Mouse (Mus musculus): Measurements from ENCODE around the gene Hkdc1. TPM values are rescaled to one million over a fixed set of nuclear protein-coding genes. Genes with fewer than 3 reads are reported as not detected.

Gene Hkdc1
- polyA plus RNA-seq, 1 experiment from 2014 or later = 0.24 TPM

- no peak overlapping the region for H3K4me2 ChIP-seq (replicated peaks)
- H3K27ac ChIP-seq (replicated peaks) = no peak overlapping the region
- ATAC-seq (replicated peaks) = no peak
- peaks cover 23% of the 10 kb centered on the region for H3K4me1 ChIP-seq
- H3K27me3 ChIP-seq = no peaks in the 10 kb centered on the region
- no peak overlapping the region for H3K4me3 ChIP-seq
- H3K9ac ChIP-seq (replicated peaks) = no peak overlapping the region
- no peaks in the 10 kb centered on the region for H3K36me3 ChIP-seq
- no peaks in the 10 kb centered on the region for H3K9me3 ChIP-seq
- WGBS = 18% methylated on average over 6 of the region's 6 CpGs
Observed at GRCm38 (mm10) chr10:62335423-62335776, 86.9 kb downstream of the Hkdc1 start.

GRCm38 (mm10) chr10:62334686-62335422 lies 87.4 kb downstream of the Hkdc1 start:
- Histone ChIP-seq H3K4me2 (replicated peaks) (no peak overlapping the region), H3K9me3 (no peaks in the 10 kb centered on the region), H3K9ac (replicated peaks) (no peak overlapping the region), H3K27me3 (no peaks in the 10 kb centered on the region), H3K4me3 (no peak overlapping the region), H3K4me1 (peaks cover 23% of the 10 kb centered on the region), H3K27ac (replicated peaks) (no peak overlapping the region), H3K36me3 (no peaks in the 10 kb centered on the region)
- ATAC-seq (replicated peaks) = no peak
- WGBS = 34% methylated on average over 20 of the region's 20 CpGs

GRCm38 (mm10) chr10:62333269-62333668 lies 89.0 kb downstream of the Hkdc1 start:
- Histone ChIP-seq H3K27ac (replicated peaks) (no peak overlapping the region), H3K27me3 (no peaks in the 10 kb centered on the region), H3K9ac (replicated peaks) (no peak overlapping the region), H3K4me3 (no peak overlapping the region), H3K36me3 (no peaks in the 10 kb centered on the region), H3K4me1 (peaks cover 10% of the 10 kb centered on the region), H3K9me3 (no peaks in the 10 kb centered on the region), H3K4me2 (replicated peaks) (no peak overlapping the region)
- WGBS = 71% methylated on average over 14 of the region's 14 CpGs
- ATAC-seq (replicated peaks) = no peak

Other genes with a start within 250 kb of the Hkdc1 start
- gene Tspan15, start 191.2 kb downstream of the Hkdc1 start, polyA plus RNA-seq (2015; fragmentation: Nextera tagmentation; extraction: Ambion mirVana) = 14.4 and 17.0 TPM in 2 replicates
- gene Tacr2, start 170.1 kb downstream of the Hkdc1 start, polyA plus RNA-seq (2015; fragmentation: Nextera tagmentation; extraction: Ambion mirVana) = not detected in 2 replicates
- gene Hk1, start 42.6 kb downstream of the Hkdc1 start, polyA plus RNA-seq (2015; fragmentation: Nextera tagmentation; extraction: Ambion mirVana) = 78.9 and 86.2 TPM in 2 replicates
- 1.0 and 1.1 TPM in 2 replicates for gene 4930507D05Rik, start 27.0 kb upstream of the Hkdc1 start, polyA plus RNA-seq (2015; fragmentation: Nextera tagmentation; extraction: Ambion mirVana)
- 21.3 and 23.5 TPM in 2 replicates for gene Supv3l1, start 27.2 kb upstream of the Hkdc1 start, polyA plus RNA-seq (2015; fragmentation: Nextera tagmentation; extraction: Ambion mirVana)
- 76.1 and 78.8 TPM in 2 replicates for gene Vps26a, start 64.3 kb upstream of the Hkdc1 start, polyA plus RNA-seq (2015; fragmentation: Nextera tagmentation; extraction: Ambion mirVana)
- 5.5 and 6.4 TPM in 2 replicates for gene Srgn, start 105.0 kb upstream of the Hkdc1 start, polyA plus RNA-seq (2015; fragmentation: Nextera tagmentation; extraction: Ambion mirVana)
- gene Kif1bp, start 156.0 kb upstream of the Hkdc1 start, polyA plus RNA-seq (2015; fragmentation: Nextera tagmentation; extraction: Ambion mirVana) = 69.3 and 76.0 TPM in 2 replicates
- gene Ddx21, start 179.8 kb upstream of the Hkdc1 start, polyA plus RNA-seq (2015; fragmentation: Nextera tagmentation; extraction: Ambion mirVana) = 19.0 and 21.6 TPM in 2 replicates
- gene Ddx50, start 228.7 kb upstream of the Hkdc1 start, polyA plus RNA-seq (2015; fragmentation: Nextera tagmentation; extraction: Ambion mirVana) = 107 and 108 TPM in 2 replicates

Data from forebrain, embryonic 15.5 days (tissue).